Mouse (Mus musculus) urinary bladder, adult 2 months (tissue): ENCODE measurements around the gene Acss2. TPM values are rescaled to one million over a fixed set of nuclear protein-coding genes. Genes with fewer than 3 reads are reported as not detected.
"Not testable (repeated sequence)": the region's sequence is repeated elsewhere in the genome, so short reads cannot be mapped to it uniquely, and the experiment has no call there.

Experiments
- DNase-seq: peaks from one replicate; pipeline ENCODE4 v3.0.0; 2022; ENCODE audit warnings: low spot score
- polyA plus RNA-seq: library from polyadenylated mRNA; depleted of rRNA; stranded (reverse); fragments of >200 nt; gene quantifications from 2 replicates; pipeline ENCODE4 v1.2.3, GENCODE M21; 2012

The Acss2 gene
- polyA plus RNA-seq, 1 experiment = 27.8 TPM

GRCm38 (mm10) chr2:155538463-155539057, 20.8 kb downstream of the Acss2 start:
- not testable (repeated sequence) for DNase-seq

GRCm38 (mm10) chr2:155539696-155540095, 21.9 kb downstream of the Acss2 start:
- no peak for DNase-seq

GRCm38 (mm10) chr2:155540822-155541458, 23.2 kb downstream of the Acss2 start:
- no peak for DNase-seq

- no peak for DNase-seq
Observed at GRCm38 (mm10) chr2:155546955-155547354, 29.2 kb downstream of the Acss2 start.

GRCm38 (mm10) chr2:155552336-155552735, 34.6 kb downstream of the Acss2 start:
- no peak for DNase-seq

GRCm38 (mm10) chr2:155552949-155553354, 35.2 kb downstream of the Acss2 start:
- DNase-seq = no peak

- no peak for DNase-seq
Observed at GRCm38 (mm10) chr2:155554426-155554985, 36.8 kb downstream of the Acss2 start.

- DNase-seq = no peak
Observed at GRCm38 (mm10) chr2:155562209-155562608, 44.5 kb downstream of the Acss2 start.

GRCm38 (mm10) chr2:155562934-155563333, 45.2 kb downstream of the Acss2 start:
- DNase-seq = no peak

- no peak for DNase-seq
Observed at GRCm38 (mm10) chr2:155567751-155568150, 50.0 kb downstream of the Acss2 start.

GRCm38 (mm10) chr2:155569223-155569807, 51.6 kb downstream of the Acss2 start:
- no peak for DNase-seq

- no peak for DNase-seq
Observed at GRCm38 (mm10) chr2:155573001-155573400, 55.3 kb downstream of the Acss2 start.

GRCm38 (mm10) chr2:155573996-155574395, 56.2 kb downstream of the Acss2 start:
- no peak for DNase-seq

- DNase-seq = no peak
Observed at GRCm38 (mm10) chr2:155574700-155575099, 57.0 kb downstream of the Acss2 start.

- no peak for DNase-seq
Observed at GRCm38 (mm10) chr2:155576656-155577055, 58.9 kb downstream of the Acss2 start.

GRCm38 (mm10) chr2:155580331-155580730, 62.6 kb downstream of the Acss2 start:
- no peak for DNase-seq

- no peak for DNase-seq
Observed at GRCm38 (mm10) chr2:155582384-155582995, 64.7 kb downstream of the Acss2 start.

GRCm38 (mm10) chr2:155582996-155583395, 65.2 kb downstream of the Acss2 start:
- no peak for DNase-seq

- DNase-seq = no peak
Observed at GRCm38 (mm10) chr2:155583927-155584530, 66.3 kb downstream of the Acss2 start.

GRCm38 (mm10) chr2:155585082-155585481, 67.3 kb downstream of the Acss2 start:
- DNase-seq = no peak

GRCm38 (mm10) chr2:155585486-155585885, 67.7 kb downstream of the Acss2 start:
- DNase-seq = no peak

GRCm38 (mm10) chr2:155588136-155588535, 70.4 kb downstream of the Acss2 start:
- no peak for DNase-seq
